Mouse (Mus musculus) MEL (cell line): Measurements from ENCODE around the gene Osmr.

Source experiments
- CTCF ChIP-seq, 3 experiments: IDR thresholded peaks in 2 of 3; conservative IDR thresholded peaks in 1 of 3; 2 replicates each; pipeline ENCODE4 v1.5.1; 2011 to 2012; ENCODE audit warnings: low read length in 3 of 3, low read depth in 2 of 3, mild to moderate bottlenecking in 2 of 3, improper control_type of control experiment in 1 of 3, inconsistent platforms in 1 of 3, mixed read lengths in 1 of 3, moderate library complexity in 1 of 3; ENCODE audit not compliant: control insufficient read depth in 1 of 3, insufficient read depth in 1 of 3, poor library complexity in 1 of 3, severe bottlenecking in 1 of 3
- KAT2A ChIP-seq: conservative IDR thresholded peaks from 2 replicates; pipeline ENCODE4 v1.6.1; 2012; ENCODE audit warnings: low read depth, low read length, improper control_type of control experiment, inconsistent platforms
- POLR2A ChIP-seq, 2 experiments: IDR thresholded peaks; 2 replicates each; pipeline ENCODE4 v1.6.1; 2011 to 2012; ENCODE audit warnings: low read length in 2 of 2, mild to moderate bottlenecking in 2 of 2, control low read depth in 1 of 2, improper control_type of control experiment in 1 of 2, low read depth in 1 of 2, moderate library complexity in 1 of 2; ENCODE audit not compliant: control insufficient read depth in 1 of 2, insufficient read depth in 1 of 2, poor library complexity in 1 of 2
- USF2 ChIP-seq, 2 experiments: IDR thresholded peaks; 2 replicates each; pipeline ENCODE4 v1.6.1; 2011 to 2012; ENCODE audit warnings: improper control_type of control experiment in 2 of 2, low read length in 2 of 2, borderline replicate concordance in 1 of 2, inconsistent platforms in 1 of 2, low read depth in 1 of 2, mild to moderate bottlenecking in 1 of 2; ENCODE audit not compliant: insufficient read depth in 1 of 2
- ZMIZ1 ChIP-seq: IDR thresholded peaks from 2 replicates; pipeline ENCODE4 v1.6.1; 2012; ENCODE audit warnings: low read depth, mild to moderate bottlenecking, inconsistent platforms, low read length, improper control_type of control experiment, moderate library complexity

DNA sequence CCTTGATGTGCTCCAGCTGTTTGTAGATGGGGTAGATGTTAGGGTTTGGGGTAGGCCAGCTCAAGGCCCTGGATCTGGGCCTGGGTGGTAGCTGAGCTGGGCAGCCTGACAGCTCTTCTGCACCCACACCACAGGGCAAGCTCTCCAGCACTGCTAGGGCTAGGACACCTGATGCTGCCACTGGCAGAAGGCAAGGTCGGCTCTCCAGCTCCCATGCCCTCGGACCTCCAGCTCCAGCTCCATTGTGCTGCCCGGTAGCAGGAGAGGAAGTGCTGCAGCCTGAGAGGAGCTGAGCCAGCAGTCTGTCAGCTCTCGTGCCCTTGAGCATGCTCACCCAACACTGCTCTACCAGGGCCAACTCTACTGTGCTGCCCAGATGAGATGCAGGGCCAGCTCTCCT is 8.3 kb upstream of the Osmr start:
- TF ChIP-seq KAT2A (no peak), CTCF (IDR thresholded peaks at IDR 0.05 in 2 of 3, conservative IDR thresholded peaks at IDR 0.05 in 1 of 3; ENCODE audit: control insufficient read depth in 1 of 3, insufficient read depth in 1 of 3, low read depth in 2 of 3, low read length in 3 of 3, poor library complexity in 1 of 3, severe bottlenecking in 1 of 3) (no peak), ZMIZ1 (no peak), USF2 (IDR thresholded peaks at IDR 0.05; ENCODE audit: borderline replicate concordance in 1 of 2, insufficient read depth in 1 of 2, low read depth in 1 of 2, low read length in 2 of 2) (no peak), POLR2A (IDR thresholded peaks at IDR 0.05; ENCODE audit: control insufficient read depth in 1 of 2, insufficient read depth in 1 of 2, low read depth in 1 of 2, low read length in 2 of 2, poor library complexity in 1 of 2) (no peak)
